Mouse (Mus musculus) left cerebral cortex, adult 2 months (tissue): ENCODE results near the gene Crygb. TPM values are rescaled to one million over a fixed set of nuclear protein-coding genes. Genes with fewer than 3 reads are reported as not detected.
"Not testable (repeated sequence)": the region's sequence is repeated elsewhere in the genome, so short reads cannot be mapped to it uniquely, and the experiment has no call there.

ENCODE experiments used
- DNase-seq, 2 experiments: peaks; one replicate each; pipeline ENCODE4 v3.0.0; 2021 to 2022; ENCODE audit warnings: low spot score in 2 of 2, mixed read lengths in 1 of 2; ENCODE audit errors: extremely low spot score in 1 of 2
- H3K27ac ChIP-seq: fragments of 200-600 bp; 2 replicates; pipeline ENCODE4 v1.8.1; 2022
- H3K4me3 ChIP-seq: fragments of 200-600 bp; 2 replicates; pipeline ENCODE4 v1.8.1; 2022
- CTCF ChIP-seq: fragments of 200-600 bp; IDR thresholded peaks from 2 replicates; pipeline ENCODE4 v1.8.1; 2022; ENCODE audit warnings: antibody characterized with exemption, mild to moderate bottlenecking, moderate library complexity
- intact Hi-C: fragments of 180-260 bp; cut with DNase I; formaldehyde crosslinking; loops from one replicate; pipeline ENCODE4 v1.15.1; 2025
- total RNA-seq, 2 experiments: library from RNA; stranded (reverse); gene quantifications; 2 replicates each; pipeline ENCODE4 v1.2.3; 2021

Gene Crygb
- total RNA-seq, 2 experiments from 2014 or later = not detected

GRCm38 (mm10) chr1:65063352-65063751, 18.7 kb downstream of the Crygb start, which contains the start of gene Crygd:
Crygd (minus strand) TSS chr1:65063452.
- DNase-seq = no peak
- no peak within 1 kb of the TSS for H3K4me3 ChIP-seq
- no peak within 1 kb of the TSS for H3K27ac ChIP-seq
- TF ChIP-seq CTCF = no peak
- intact Hi-C loops = no loop called here

GRCm38 (mm10) chr1:65052140-65052539, 29.9 kb downstream of the Crygb start:
- TF ChIP-seq CTCF = no peak
- no peak for DNase-seq

GRCm38 (mm10) chr1:65051696-65052095, 30.4 kb downstream of the Crygb start:
- H3K27ac ChIP-seq = no peak overlapping the region
- no peak overlapping the region for H3K4me3 ChIP-seq
- no peak for DNase-seq
- no peak for TF ChIP-seq CTCF
- intact Hi-C loops = no loop called here

More at GRCm38 (mm10) chr1:65052140-65052539, 29.9 kb downstream of the Crygb start:
- Histone ChIP-seq H3K4me3 (no peak overlapping the region), H3K27ac (no peak overlapping the region)
- intact Hi-C loops = no loop called here

DNA sequence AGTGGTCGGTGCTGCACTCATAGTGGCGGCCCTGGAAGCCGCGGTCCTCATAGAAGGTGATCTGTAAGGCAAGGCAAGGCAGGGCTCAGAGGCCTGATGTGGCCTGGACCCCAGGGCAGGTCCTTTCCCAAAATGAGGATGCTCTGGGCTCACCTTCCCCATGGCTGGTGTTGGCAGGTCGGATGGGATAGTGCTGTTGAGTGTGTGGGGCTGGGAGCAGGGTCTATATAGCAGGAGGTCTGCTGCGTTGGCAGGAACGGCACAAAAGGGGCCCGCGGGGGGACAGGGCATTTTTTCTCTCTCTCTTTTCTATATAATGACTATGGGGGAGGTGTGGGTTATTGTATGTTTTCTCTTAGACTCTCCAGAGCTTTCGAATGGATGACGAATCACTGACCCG, 31.1 kb downstream of the Crygb start, which contains the start of gene Cryge:
TSS of gene Cryge (minus strand) at position 198 of the 400 bp plus-strand sequence.
- H3K27ac ChIP-seq, DNase-seq, H3K4me3 ChIP-seq, intact Hi-C loops: not testable (repeated sequence)

- H3K4me3 ChIP-seq = no peak overlapping the region
- peak; percentile 16 to 20 for DNase-seq
- intact Hi-C loops = no loop called here
- no peak for TF ChIP-seq CTCF
- no peak overlapping the region for H3K27ac ChIP-seq
Measured at GRCm38 (mm10) chr1:65048781-65049180, 33.3 kb downstream of the Crygb start.

- Histone ChIP-seq H3K27ac (no peak overlapping the region), H3K4me3 (no peak overlapping the region)
- peak in 1 of 2 experiments; percentile 22 for DNase-seq
- peak; percentile 80 for TF ChIP-seq CTCF
- intact Hi-C loops = loop anchor here (2.0 kb wide), 2 partner anchors 28 to 132 kb away; no protein-coding TSS in a partner anchor
Measured at GRCm38 (mm10) chr1:65046401-65047109, 35.5 kb downstream of the Crygb start.

- no peak for TF ChIP-seq CTCF
- H3K27ac ChIP-seq = no peak overlapping the region
- intact Hi-C loops = no loop called here
Measured at GRCm38 (mm10) chr1:65043433-65043832, 38.7 kb downstream of the Crygb start.

DNA sequence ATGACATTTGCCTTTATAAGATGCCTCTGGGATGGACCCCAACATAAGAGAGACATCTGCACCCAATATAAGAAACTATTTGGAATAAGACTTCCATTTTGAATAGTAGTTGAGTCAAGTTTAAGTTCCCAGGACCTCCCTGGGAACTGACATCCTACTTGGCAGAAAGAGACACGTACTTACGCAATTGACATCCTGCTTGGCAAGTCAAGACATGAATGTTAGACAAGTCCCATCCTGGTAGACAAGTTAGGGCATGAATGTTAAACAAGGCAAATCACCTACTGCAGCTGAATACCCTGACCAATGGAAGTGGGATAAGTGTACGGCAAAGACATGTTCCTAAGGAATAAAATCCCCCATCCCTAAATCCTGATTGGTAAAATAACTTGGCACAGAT, 40.3 kb downstream of the Crygb start:
- TF ChIP-seq CTCF = no peak
- DNase-seq = no peak
- intact Hi-C loops = no loop called here
- Histone ChIP-seq H3K27ac (no peak overlapping the region), H3K4me3 (no peak overlapping the region)

More at GRCm38 (mm10) chr1:65043433-65043832, 38.7 kb downstream of the Crygb start:
- H3K4me3 ChIP-seq = no peak overlapping the region
- DNase-seq = no peak

DNA sequence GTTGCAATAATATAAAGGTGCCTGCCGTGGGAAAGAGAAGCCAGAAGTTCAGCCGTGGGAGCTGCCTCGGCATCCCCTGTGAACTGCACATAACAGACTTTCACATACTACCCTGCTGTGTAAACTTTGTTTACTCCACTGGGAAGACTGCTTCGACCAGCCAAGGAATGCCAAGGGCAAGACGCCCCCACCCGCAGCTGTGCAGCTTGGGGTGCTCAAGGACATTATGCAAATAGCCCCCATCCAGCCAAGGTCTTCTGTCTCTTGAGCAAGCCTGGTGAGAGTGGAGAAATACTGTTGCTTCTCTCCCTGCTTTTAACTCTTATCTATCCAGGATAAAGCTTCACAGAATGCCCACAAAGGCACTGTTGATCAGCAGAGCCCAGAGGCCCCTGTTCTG, 41.3 kb downstream of the Crygb start:
- H3K4me3 ChIP-seq = no peak overlapping the region
- intact Hi-C loops = no loop called here
- H3K27ac ChIP-seq = no peak overlapping the region
- DNase-seq = no peak
- TF ChIP-seq CTCF = no peak

DNA sequence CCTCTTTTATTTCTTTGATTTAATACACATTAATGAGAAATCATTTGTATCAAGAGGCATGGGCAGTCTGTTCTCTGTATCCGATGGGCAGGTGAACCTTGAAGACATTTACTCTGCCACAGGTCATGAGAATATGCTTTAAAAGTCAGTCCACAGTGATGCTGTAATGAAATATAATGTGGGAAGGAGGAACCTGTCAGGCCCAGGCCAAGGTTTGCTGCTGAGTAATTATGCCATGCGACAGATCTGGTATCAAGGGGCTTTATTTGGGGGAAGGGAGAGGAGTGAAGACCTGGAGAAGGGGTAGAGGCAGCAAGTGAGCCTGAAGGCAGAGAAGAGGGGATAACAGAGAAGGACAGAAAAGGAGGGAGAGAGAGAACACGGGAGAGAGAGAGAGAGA, 42.4 kb downstream of the Crygb start:
- Histone ChIP-seq H3K4me3 (no peak overlapping the region), H3K27ac (no peak overlapping the region)
- intact Hi-C loops = no loop called here
- no peak for TF ChIP-seq CTCF
- DNase-seq = no peak

DNA sequence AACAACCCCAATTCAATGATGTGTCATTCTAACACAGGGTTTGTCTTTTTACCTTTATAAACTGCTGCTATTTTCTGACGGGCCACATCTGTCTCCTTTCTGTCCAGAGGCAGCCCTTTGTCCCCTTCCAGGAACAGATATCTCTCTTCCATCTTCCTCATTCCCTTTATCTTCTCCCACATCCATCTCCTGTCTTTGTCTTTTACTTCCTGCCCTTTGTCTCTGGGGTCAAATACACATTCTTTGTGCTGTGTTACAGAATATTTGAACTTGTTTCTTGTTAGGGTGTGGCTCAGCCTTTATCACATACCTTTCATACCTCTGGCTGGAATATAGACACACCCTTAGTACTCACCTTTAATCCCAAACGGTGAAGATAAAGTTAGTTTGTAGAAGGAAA, 44.5 kb downstream of the Crygb start:
- no peak overlapping the region for H3K27ac ChIP-seq
- no peak for DNase-seq
- intact Hi-C loops = no loop called here
- no peak overlapping the region for H3K4me3 ChIP-seq
- TF ChIP-seq CTCF = no peak

DNA sequence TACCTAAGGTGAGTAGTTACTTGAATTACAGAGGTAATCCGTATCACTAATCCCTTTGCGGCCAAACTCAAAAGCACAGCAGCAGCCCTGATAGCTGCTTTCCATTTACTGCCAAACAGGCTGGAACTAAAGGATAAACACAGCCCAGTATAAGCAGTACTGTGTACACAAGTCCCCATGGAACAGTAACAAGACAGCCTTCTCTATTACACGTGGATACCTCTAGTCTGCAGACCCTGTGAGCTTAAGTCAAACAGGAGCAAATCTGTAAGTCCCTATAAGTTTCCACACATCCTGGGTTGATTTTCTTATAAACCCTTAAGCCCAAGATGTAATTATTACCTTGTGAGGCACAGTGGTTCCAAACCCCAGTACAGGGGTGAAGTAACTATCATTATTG, 46.6 kb downstream of the Crygb start:
- no peak for TF ChIP-seq CTCF
- no peak overlapping the region for H3K27ac ChIP-seq
- intact Hi-C loops = no loop called here
- H3K4me3 ChIP-seq = no peak overlapping the region
- DNase-seq = no peak

- H3K27ac ChIP-seq = no peak within 1 kb of the TSS
- intact Hi-C loops = no loop called here
- H3K4me3 ChIP-seq = no peak within 1 kb of the TSS
- TF ChIP-seq CTCF = no peak
- no peak for DNase-seq
Measured at GRCm38 (mm10) chr1:65032641-65033040, 49.4 kb downstream of the Crygb start, which contains the start of gene Akr1cl. Akr1cl (minus strand) TSS chr1:65032759.

Other genes with a start within 250 kb of the Crygb start
- gene Plekhm3, start 125.5 kb downstream of the Crygb start, total RNA-seq = 10 to 100 TPM; 40.4 to 41.8 TPM
- not detected for gene Akr1cl, start 49.5 kb downstream of the Crygb start, total RNA-seq
- not detected for gene Cryge, start 31.1 kb downstream of the Crygb start, total RNA-seq
- gene Crygd, start 18.8 kb downstream of the Crygb start, total RNA-seq = not detected
- gene Crygc, start 8.6 kb downstream of the Crygb start, total RNA-seq = not detected
- 1 to 10 TPM in 1 of 2 experiments, under 1 TPM in 1; 0.61 to 1.0 TPM for gene Cryga, start 21.1 kb upstream of the Crygb start, total RNA-seq
- under 1 TPM in 1 of 2 experiments, not detected in 1; 0.54 TPM for gene Gm28845, start 37.3 kb upstream of the Crygb start, total RNA-seq
- gene D630023F18Rik, start 40.9 kb upstream of the Crygb start, total RNA-seq = 1 to 10 TPM; 6.0 to 6.6 TPM
- gene Idh1, start 104.2 kb upstream of the Crygb start, total RNA-seq = 10 to 100 TPM; 34.4 to 40.7 TPM
- 10 to 100 TPM; 48.3 to 51.7 TPM for gene Pikfyve, start 104.4 kb upstream of the Crygb start, total RNA-seq
- gene Pth2r, start 199.8 kb upstream of the Crygb start, total RNA-seq = 1 to 10 TPM; 1.4 to 1.8 TPM